Mouse (Mus musculus): ENCODE data around the gene Gm47289.

Gene Gm47289

DNA sequence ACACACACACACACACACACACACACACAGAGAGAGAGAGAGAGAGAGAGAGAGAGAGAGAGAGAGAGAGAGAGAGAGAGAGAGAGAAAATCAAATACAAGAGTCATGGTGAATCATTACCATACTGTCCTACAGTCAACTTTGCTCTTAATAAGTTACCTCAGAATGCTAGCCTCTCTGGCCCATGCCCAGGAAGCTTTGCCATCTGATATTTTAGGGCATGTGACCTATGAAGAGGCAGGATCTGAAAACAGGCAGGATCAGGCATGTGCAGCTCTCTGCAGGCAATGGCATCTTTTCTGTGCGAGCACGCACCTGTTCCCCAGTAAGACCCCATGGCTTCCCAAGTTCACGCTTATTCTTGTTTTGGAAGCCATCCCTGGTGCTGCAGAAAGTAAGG is 1.7 kb downstream of the Gm47289 start:
- DNase-seq: no peak

DNA sequence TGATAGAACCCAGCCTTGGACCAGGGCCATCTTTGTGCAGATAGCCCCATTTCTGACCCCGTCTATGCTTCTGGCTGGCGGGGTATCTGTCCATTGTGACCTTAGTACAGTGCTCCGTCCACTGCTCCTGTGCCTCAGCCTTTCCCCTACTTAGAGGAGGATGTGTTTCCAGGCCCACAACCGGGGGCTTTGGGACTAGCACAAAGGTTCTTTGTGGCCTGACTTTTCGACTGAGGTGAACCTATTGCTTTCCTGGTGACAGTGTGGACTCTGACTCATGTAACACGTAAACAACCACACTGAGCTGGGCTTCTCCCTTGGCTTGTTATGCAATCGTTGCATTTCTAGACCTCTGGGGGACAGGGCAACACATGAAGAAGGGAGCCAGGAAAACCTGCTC is 5.8 kb downstream of the Gm47289 start:
- DNase-seq: no peak

DNA sequence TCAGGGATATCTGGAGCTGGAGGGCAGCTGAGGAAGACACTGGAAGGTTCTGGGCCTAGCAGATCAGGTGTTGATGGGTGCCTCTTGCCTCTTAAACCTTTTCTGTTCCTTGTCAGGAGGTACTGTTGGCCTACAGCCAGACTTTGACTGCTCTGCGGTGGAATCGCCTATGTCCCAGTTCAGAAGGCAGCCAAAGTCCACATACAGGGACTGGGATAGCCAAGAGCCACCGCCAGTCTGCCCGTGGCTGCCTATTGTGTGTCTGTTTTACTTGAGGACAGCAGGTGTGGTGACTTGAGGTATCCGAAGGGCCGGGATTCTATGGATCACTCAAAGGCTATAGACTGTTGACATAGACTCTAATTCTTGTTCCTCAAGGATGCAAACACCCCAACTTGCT is 6.6 kb downstream of the Gm47289 start:
- DNase-seq: no peak

DNA sequence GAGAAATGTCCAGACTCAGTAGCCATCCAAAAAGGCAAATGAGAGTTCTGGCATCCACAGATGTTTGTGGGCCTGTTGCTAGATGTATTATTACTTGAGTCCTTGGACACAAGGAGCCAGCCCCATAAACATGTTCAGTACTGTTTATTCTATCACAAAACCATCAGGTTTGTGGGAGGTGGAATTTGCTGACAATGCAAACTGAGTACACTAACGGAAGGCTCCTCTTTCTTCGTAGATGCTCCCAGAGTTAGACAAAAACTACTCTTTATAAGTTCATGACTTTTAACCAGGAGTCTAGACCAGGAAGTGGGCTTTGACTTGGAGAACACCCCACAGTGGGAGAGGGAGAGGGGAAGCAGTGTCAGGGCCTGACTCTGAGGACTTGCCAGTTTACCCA is 8.6 kb downstream of the Gm47289 start:
- DNase-seq: no peak

DNA sequence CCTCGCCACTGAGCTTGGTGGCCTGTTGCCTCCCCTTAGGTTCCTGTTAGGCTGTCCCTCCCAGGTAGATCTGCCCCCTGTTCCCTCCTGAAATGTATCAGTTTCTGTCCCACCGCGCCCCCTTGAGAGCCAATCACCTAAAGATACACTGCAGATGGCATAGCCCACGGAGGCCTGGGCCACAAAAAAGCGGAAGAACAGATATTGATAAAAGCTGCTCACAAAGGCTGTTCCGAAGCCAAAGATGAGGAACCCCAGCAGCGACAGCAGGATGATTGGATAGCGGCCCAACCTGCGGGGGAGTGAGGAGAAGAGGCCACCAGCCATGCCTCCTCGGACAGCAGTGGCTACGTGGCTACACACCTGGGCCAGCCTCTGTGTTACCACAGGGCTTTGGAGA is 20.3 kb downstream of the Gm47289 start:
- DNase-seq: no peak

DNA sequence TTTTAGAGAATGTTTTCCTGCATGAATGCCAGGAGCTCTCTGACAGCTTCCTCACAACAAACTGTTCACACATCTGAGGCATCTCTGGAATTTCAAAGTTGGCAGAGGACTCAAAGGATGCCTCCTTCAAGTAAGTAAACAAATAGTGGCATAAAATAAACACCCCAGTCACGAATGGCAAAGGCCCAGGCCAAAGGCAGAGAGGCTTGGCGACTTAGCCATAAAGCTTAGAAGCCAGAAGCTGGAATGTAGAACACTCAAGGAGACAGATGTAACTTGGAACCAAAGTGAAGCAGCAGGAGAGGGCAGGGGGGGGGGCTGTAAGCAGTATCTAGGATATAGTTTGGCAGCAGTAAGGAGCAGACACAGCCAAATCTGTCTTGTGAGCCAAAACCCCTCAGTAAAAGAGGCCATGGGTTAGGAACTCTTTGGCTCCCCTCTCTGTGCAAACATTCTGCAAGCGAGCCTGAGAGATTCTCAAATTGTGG is 22.3 kb downstream of the Gm47289 start:
- no peak for DNase-seq

DNA sequence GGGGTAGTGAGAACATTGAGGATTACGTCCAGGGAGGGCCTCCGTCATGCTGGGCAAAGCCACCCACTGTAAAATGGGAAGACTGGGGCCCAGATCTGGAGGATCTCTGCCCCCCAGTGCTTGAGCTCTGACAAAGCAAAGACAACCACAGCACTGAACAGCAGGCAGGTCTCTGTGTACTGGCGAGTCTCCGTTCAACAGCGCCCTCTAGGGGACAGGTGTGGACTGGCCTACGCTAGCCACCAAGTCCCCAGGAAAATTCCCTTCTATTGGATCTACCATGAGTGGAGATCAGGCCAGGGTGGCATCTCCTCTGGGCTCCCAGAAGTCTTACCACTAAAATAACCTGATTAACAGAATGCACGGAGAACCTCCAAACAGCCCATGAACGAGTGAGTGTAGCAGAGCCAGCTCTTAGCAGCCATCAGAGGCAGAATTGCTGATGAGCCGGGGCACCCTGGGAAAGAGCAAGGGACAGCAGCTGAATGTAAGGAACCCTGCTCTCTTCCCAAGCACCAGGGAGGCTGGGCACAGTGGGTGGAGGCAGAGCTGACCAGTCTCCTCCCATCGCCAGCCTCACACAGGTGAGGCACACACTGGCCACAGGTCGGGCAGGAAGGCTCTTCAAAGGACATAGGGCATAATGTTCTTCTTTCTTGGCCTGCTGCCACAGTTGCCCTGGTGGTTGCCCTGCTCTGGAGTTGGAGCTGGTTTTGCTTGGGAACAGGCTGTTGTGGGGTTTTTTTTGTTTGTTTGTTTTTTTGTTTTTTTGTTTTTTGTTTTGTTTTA is 33.4 kb downstream of the Gm47289 start:
- peak; percentile 26 for DNase-seq

DNA sequence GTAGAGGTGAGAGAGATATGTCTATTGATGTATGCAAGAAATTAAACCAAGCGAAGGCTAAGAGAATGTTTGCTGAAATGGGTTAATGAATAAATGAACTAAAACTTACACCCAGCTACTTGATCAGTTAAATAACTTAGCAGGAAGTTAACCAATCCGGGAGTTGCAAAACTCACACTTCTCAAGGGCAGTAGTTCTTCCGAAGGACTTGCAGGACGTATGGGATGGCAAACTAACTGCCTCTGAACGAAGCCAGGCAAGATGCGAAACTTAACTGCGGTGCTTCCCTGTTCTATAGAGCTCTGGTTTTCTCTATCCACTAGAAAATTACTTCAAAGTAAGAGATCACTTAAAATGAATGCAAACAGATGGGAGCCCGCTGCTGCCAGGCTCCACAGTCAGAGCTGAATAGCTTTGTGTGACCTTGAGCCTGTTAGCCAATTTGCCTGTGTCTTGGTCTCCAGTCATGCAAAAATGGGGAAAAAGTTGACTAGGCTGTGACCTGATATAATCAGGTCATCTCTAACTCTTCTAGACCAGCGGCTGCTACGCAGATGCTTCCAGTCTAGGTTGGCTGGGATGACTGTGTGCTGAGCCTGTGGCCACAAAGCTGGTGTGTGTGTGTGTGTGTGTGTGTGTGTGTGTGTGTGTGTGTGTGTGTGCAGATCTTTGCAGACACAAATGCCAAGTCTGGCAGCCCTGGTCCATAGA is 40.3 kb downstream of the Gm47289 start:
- DNase-seq: no peak

DNA sequence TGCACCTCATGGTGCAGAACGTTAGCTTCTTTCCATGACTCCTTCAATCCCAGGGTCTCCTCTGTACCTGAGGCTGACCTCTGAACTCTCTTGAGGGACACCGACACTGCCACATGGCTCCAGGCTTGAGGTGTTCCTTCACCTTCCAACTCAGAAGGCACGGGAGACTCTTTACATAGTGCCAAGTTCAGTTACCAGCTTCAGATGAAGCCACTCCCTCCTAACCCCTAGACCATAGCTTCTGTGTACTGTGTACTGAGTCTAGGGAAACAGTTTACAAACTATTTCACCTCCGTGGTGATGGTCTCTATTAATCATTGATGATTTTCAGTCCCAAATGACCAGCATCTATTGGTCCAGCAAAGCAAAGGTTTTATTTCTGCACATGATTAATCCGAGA is 42.7 kb downstream of the Gm47289 start:
- DNase-seq: no peak

DNA sequence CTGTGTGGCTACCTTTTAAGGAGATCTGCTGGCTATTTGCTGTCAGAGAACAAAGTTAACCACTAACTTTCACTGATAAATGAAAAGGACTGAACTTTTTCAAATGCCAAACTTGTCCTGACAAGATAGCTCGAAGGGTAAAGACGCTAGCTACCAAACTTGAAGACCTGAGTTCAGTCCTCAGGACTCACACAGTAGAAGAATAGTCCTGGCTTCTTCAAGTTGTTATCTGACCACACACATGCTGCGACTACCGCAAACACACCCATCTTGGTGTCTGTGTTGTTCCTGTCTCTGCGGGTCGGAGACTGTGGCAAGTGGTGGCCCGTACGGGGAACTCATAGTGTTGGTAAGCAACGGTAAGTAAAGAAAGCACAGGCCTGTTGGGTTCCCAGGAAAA is 44.7 kb downstream of the Gm47289 start:
- no peak for DNase-seq

DNA sequence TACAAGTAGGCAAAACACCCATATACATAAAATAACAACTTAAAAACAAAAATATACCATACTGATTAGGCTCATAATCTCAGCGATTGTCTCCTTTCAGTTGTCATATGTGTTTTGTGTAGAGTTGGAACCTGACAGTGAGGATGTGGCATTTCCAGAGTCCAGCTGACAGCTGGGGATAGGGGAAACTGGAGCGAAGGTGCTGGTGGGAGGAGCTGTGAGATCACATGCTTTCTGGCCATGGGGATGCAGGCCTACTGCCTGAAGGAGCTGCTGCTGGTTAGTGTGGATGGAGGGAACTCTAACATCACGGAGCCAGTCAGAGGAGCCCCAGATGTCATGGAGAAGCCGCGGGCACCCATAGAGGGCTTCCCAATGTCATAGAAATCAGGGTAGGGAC is 46.8 kb downstream of the Gm47289 start:
- DNase-seq: no peak

DNA sequence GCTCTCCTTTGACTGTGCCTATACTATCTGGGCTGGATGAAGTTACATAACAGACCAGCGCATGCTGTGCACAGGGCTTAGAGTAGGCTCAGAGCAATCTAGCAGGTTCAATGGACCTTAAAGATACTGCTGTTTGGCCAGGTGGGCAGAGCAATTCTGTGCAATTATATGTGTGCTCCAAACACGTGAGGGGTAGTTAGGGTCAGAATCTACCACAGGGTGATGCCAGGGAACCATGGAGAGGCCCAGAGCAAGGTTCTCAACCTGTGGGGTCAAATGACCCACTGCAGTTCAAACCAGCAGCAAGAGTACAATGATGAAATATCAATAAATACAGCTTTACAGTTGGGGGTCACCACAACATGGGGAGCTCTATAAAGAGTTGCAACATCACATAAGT is 47.7 kb downstream of the Gm47289 start:
- DNase-seq: no peak

DNA sequence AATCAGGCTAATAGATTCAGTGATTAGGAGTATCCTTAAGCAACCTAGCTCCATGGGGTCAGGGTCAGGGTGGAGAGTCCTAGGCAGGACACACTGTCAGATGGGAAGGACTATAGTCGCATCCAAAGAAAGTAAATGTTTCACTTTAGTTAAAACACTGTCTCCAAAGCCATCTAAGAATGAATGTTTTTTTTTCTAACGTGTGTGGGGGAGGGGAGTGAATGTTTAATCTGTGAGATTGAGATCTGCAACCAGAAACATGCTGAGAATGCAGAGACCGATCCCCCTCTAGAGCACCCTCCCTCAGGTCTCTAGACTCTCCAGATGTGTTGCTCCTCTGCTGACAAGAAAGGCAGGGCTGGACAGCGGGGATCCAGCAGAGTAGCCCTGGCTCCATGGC is 48.2 kb downstream of the Gm47289 start:
- DNase-seq: no peak

DNA sequence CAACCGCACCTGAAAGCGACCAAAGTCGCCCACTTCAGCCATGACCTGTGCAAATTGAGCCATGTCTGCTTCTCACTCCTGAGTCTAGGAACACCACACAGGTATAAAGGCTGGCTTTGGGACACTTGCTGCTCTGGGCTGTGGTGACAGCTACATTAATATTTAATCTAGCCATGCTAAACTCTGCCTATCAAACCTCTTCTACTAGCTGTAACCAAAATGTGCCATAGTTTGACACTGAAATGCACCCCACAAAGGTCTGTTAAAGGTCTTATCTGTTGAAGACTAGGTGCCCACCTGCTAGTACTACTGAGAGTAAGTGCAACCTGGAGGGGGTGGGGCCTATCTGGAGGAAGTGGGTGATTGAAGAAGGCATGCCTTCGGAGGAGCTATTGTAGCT is 50.0 kb downstream of the Gm47289 start, which contains the start of gene Slc22a13:
Gene Slc22a13, minus strand, starts transcription at position 101 of the 400 bp plus-strand sequence.
- DNase-seq: no peak

Data from right cerebral cortex, postnatal 25 days (tissue).